Mouse (Mus musculus): ENCODE measurements around the gene Ifna14.
"Not testable (repeated sequence)": the region's sequence is repeated elsewhere in the genome, so short reads cannot be mapped to it uniquely, and the experiment has no call there.

Gene Ifna14

GRCm38 (mm10) chr4:88571698-88572097 is at the start of gene Ifna14:
Gene Ifna14 (minus strand): TSS chr4:88571798.
- no peak for DNase-seq

GRCm38 (mm10) chr4:88603276-88603675 is 31.7 kb upstream of the Ifna14 start, which contains the start of gene Ifna12:
Gene Ifna12 (minus strand): TSS chr4:88603376.
- no peak for DNase-seq

DNA sequence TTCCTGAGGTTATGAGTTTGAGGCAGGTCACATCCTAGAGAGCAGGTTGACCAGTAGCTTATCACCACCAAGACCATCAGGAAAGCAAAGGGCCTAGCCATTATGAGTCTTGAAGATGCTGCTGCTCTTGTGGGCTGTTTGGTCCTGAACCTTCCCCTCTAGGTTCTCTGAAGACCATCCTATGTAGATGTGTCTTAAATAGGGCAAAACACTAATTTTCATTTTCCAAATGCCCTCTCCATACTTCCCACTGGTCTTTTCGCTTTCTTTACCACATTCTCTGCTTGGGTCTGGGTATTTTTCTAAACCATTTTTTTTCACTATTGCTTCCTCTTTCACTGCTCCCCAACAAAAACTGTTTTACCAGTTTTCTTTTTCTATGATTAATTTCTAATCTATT is 20.7 kb upstream of the Ifna14 start, which contains the start of gene Ifna9:
TSS of gene Ifna9 (minus strand) at position 101 of the 400 bp plus-strand sequence.
- DNase-seq, result no peak

- no peak for DNase-seq
Measured at GRCm38 (mm10) chr4:88561791-88562190, 9.8 kb downstream of the Ifna14 start.

- not testable (repeated sequence) for DNase-seq
Measured at GRCm38 (mm10) chr4:88558145-88558544, 13.5 kb downstream of the Ifna14 start, which contains the start of gene Ifna15. Gene Ifna15 (minus strand): TSS chr4:88558245.

- peak; percentile 83 for DNase-seq
Measured at GRCm38 (mm10) chr4:88550161-88550945, 21.2 kb downstream of the Ifna14 start.

DNA sequence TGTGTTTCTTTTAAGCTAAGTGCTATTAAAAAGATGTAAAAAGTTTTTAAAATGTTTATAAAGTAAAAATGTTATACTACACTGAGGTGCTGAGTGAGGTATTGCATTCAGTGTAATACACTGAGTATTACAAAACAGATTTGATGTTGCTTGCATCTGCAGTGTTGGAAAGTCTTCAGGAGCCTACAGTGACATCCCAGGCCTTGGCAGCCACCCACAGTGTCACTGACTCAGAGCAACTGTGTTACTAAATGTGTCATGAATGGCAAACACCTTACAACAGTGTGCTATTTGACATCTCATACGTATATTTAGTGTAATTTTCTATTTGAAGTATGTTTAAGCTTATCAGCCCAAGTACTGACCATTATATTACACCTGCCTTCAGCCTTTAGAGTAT is 23.6 kb downstream of the Ifna14 start:
- DNase-seq, result no peak

DNA sequence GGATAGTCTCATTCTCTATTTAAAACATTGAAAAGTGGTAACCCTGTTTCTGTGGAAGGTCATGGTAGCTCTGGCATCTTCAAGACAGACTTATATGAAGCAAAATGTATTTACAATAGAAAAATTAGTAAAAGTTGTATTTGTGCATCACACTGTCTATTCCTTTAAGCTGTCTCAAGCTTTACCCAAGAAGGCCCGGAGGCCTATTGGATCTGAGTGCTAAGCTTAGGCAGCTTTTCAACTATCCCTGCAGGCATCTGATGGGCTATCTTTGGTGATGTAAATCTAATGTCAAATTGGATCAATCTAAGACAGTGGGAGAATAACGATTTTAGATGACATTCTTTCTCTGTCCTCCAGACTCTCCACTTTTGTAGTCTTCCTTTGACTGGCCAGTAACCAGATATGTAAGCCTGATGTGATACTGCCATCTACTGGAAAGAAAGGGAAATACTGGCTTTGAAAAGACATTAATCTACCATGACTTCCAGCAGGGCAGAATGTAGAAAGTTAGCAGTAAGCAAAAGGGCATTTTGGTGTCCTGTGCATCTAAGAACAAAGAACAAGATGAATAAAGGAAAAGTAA is 27.9 kb downstream of the Ifna14 start:
- DNase-seq, result peak; percentile 49

DNA sequence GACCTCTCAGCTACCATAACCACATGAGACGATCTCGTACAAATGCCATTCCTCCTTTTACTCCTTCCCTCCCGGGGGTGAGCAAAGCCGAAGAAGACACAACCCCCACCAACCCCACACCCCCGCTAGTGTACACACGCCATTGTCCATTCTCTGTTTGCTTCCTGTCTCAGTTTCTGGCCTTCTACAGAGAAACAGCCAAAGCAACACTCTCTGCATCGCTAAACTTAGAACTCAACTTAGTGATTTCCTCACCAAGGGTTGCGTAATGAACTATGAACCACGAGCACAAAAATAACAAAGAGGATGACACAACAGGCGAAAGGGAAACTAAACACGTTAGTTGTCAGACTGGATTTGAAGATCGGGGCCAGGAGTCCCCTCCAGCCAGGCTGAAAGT is 34.3 kb downstream of the Ifna14 start:
- no peak for DNase-seq

DNA sequence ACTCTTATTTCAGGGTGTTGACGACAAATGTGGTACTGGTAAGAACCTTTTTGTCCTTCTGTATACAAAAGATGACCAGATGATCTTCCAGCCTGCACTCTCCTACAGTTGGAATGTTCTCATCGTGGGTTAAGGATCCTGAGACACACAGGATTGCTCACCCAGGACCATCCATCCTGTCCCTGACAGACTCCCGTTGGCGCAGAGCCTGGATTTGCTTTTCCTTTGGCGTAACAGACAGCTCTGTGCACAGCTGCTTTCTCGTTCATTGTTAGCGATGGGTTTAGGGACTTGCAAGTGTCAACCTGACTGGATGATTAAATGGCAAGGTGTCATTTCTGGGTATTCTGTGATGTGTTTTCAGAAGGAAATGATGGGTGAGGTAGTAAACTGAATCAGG is 35.0 kb downstream of the Ifna14 start:
- DNase-seq, result peak; percentile 37

GRCm38 (mm10) chr4:88535742-88536141 is 35.9 kb downstream of the Ifna14 start:
- DNase-seq, result no peak

GRCm38 (mm10) chr4:88534903-88535302 is 36.7 kb downstream of the Ifna14 start:
- no peak for DNase-seq

DNA sequence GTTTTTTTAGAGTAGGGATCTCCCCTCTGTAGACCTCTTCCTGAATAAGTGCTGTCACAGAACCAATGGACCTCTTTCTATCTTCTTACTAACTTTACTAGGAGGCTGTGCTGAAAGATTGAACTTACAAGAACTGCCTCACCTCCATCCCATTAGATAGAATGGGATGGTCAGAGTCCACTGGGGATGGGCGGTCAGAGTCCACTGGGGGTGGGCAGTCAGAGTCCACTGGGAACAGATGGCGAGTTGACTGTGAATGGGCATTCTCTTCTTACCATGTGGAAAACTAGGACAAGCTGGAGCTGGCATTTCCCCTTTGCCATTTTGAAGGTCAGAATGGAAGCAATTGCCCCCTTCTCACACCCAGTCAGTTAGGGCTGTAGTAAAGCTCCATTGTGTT is 38.1 kb downstream of the Ifna14 start:
- no peak for DNase-seq

DNA sequence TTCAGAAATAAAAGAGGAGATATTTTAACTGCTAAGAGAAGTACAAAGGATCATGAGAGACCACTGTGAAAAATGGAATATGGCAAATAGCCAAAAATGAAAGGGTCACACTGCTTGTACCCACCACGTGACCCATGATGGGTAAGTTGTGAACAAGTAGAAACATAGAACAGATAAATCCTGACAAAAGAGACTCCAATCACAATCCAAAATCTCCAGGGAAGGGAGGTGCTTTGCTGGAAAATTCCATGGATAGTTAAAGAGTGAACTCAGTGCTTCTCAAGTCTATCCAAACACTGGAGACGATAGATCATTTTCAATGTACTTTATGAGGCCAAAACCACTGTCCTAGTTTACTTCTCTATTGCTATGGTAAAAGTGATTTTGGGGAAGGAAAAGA is 40.7 kb downstream of the Ifna14 start:
- DNase-seq, result no peak

DNA sequence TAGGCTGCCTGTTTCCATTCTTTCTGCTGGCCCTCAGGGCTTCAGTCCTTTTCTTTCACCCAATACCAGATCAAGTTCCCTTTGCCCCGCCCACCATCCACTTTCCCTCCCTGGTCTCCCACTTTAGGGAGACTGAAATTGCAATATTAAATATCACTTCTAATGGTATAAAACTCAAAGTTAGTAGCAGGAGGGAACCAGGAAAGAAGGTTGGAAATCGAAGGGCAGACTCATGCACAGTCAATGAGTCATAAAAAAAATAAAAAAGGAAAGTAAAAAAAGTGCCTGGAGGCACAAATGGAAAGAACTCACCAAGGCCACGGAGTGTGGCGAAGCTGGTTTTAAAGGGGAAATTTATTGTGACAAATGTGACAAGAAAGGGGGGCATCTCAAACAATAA is 41.3 kb downstream of the Ifna14 start:
- no peak for DNase-seq

DNA sequence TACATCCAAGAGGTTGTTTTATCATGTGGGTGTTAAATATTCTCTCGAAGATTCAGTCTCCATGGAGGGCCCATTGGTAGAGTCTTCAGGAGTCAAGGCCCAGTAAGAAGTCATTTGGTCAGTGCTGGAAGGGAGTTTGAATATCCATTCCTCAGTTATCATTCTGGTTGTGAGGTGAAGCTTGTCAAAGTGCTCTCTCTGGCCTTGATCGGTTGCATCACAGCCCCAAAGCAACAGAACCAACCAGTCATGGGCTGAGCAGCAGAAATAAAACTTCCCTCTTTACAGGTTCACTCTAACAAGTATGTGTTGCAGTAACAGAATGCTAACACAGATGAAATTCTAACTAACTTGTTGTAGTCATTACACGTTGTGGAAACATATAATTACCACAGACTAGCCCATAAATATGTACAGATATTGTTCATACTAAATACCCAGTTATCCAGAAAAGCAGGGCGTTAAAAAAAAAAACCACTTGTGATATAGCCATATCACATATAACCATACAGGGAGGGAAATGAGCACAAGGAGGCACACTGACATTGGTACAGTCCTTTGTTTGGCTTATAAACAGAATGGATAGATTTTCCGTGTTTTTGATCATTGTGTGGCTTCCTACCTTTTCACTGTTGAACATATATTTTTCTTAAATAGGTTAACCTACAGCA is 45.1 kb downstream of the Ifna14 start:
- no peak for DNase-seq

- no peak for DNase-seq
Measured at GRCm38 (mm10) chr4:88525393-88525792, 46.2 kb downstream of the Ifna14 start.

DNA sequence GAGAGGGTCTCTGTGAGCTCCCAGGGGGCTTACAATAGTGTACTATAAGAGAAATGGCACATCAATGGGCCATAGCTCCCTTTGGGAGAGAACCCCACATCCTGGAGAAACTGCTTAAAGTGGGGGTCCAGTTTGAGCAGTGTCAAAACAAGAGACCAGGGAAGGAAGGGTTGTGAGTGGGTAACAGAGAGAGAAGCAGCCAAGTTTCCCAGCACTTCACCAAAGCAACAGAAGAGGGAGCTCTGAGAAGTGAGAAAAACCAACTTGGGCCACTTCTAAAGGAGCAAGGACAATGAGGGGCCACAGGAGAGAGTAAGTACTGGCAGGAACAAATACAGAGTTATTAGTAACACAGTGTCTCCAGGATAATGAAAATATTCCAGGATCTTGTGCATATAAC is 48.4 kb downstream of the Ifna14 start:
- peak; percentile 27 for DNase-seq

DNA sequence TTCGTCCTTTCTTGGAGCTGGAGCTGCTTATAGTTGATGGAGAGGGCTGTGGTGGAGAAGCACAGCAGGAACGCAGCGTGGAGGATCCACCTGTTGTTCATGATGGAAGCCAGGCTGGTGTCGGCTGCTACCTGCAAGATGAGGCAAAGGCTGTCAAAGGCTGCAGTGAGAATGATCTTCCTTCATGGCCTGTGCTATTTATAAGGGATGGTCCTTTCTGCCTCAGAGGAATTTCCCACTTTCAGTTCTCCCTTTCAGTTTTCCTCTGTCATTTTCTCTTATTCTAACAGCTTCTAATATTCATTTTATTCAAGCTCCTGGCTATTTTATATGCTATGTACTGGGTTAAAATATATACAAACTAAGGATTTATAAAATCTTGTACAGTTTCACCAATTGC is 48.9 kb downstream of the Ifna14 start, which contains the start of gene Ifnb1:
TSS of gene Ifnb1 (minus strand) at position 101 of the 400 bp plus-strand sequence.
- no peak for DNase-seq
